Mouse (Mus musculus) heart, adult 2 months (tissue): ENCODE results near the gene Rbp4. TPM values are rescaled to one million over a fixed set of nuclear protein-coding genes. Genes with fewer than 3 reads are reported as not detected.

Experiments
- DNase-seq, 2 experiments: peaks; one replicate each; pipeline ENCODE4 v3.0.0; 2021
- H3K27ac ChIP-seq: fragments of 200-600 bp; 2 replicates; pipeline ENCODE4 v1.8.1; 2022
- H3K27me3 ChIP-seq: fragments of 200-500 bp; 2 replicates; pipeline ENCODE4 v1.6.1; 2012; ENCODE audit warnings: mild to moderate bottlenecking, low read length, inconsistent platforms, mixed read lengths; ENCODE audit not compliant: control insufficient read depth, insufficient read depth
- H3K36me3 ChIP-seq: fragments of 200-500 bp; 2 replicates; pipeline ENCODE4 v1.6.1; 2012; ENCODE audit warnings: low read length, inconsistent platforms; ENCODE audit not compliant: control insufficient read depth, insufficient read depth
- H3K4me1 ChIP-seq: fragments of 200-500 bp; 2 replicates; pipeline ENCODE4 v1.6.1; 2011; ENCODE audit warnings: low read length; ENCODE audit not compliant: control insufficient read depth, insufficient read depth
- H3K4me3 ChIP-seq: fragments of 200-600 bp; 2 replicates; pipeline ENCODE4 v1.8.1; 2022
- H3K79me2 ChIP-seq: fragments of 200-500 bp; replicated peaks from 2 replicates; pipeline ENCODE4 v1.6.1; 2012; ENCODE audit warnings: mild to moderate bottlenecking, inconsistent platforms, low read length, moderate library complexity, mixed read lengths; ENCODE audit not compliant: control insufficient read depth, insufficient read depth
- H3K9ac ChIP-seq: fragments of 200-500 bp; 2 replicates; pipeline ENCODE4 v1.6.1; 2012; ENCODE audit warnings: low read depth, mild to moderate bottlenecking, control low read depth, inconsistent platforms, low read length, mixed read lengths
- CTCF ChIP-seq: fragments of 200-600 bp; IDR thresholded peaks from 2 replicates; pipeline ENCODE4 v1.8.1; 2022; ENCODE audit warnings: antibody characterized with exemption, mild to moderate bottlenecking, moderate library complexity
- EP300 ChIP-seq: fragments of 200-500 bp; IDR thresholded peaks from 2 replicates; pipeline ENCODE4 v1.6.1; 2011; ENCODE audit warnings: low read depth, low read length, control low read depth; ENCODE audit not compliant: insufficient read depth
- POLR2A ChIP-seq: fragments of 200-500 bp; IDR thresholded peaks from 2 replicates; pipeline ENCODE4 v1.6.1; 2011; ENCODE audit warnings: mild to moderate bottlenecking, low read depth, low read length, control low read depth; ENCODE audit not compliant: insufficient read depth
- WGBS: fragments of 180-500 bp; shearing (Covaris S2); methylation state at CpG from one replicate; pipeline ENCODE4 v1.1.7; 2018; 5-methylcytosine and 5-hydroxymethylcytosine counted together
- intact Hi-C: fragments of 180-260 bp; cut with DNase I; formaldehyde crosslinking; loops from one replicate; pipeline ENCODE4 v1.15.1; 2025
- polyA plus RNA-seq: library from polyadenylated mRNA; depleted of rRNA; stranded (reverse); fragments of >200 nt; gene quantifications from 2 replicates; pipeline ENCODE4 v1.2.3, GENCODE M21; 2012; rRNA removed
- total RNA-seq, 2 experiments: library from RNA; stranded (reverse); gene quantifications; 2 replicates each; pipeline ENCODE4 v1.2.3; 2021

Rbp4 gene
- total and polyA plus RNA-seq, 3 experiments = 2.4 to 9.5 (median 2.8) TPM

DNA sequence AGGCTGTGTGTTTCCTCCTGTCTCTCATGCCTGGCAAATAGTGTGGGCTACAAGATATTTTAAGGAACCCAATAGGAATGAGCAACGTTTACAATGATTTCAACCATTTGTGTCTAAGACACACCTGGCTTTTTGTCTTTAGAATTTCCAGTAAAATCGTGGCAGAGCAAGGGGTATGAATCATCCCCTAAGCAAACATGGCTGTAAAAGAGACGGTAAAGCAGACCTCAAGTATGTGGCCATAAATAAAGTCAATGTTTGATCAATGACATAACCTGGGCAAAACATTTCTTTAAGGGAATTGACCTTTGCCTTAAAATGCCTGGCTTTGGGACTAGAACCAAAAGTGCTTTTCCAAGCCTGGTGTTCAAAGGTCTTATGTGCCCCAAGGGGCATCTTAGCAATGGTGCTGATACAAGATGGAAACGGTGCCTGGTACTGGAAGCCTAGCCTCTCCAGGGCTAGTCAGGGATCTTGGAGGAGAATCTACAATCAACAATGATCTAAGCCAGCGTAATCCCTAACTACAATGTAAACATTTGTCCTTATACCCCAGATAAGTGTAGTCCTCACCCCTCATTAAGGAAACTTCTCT, 42.1 kb downstream of the Rbp4 start:
- intact Hi-C loops = no loop called here
- Histone ChIP-seq H3K27me3 (no peaks in the 10 kb centered on the region), H3K4me1 (no peaks in the 10 kb centered on the region), H3K27ac (no peak overlapping the region), H3K4me3 (no peak overlapping the region), H3K9ac (no peak overlapping the region), H3K36me3 (no peaks in the 10 kb centered on the region), H3K79me2 (no peaks in the 10 kb centered on the region)
- 59% methylated on average over 5 of the region's 5 CpGs for whole genome bisulfite sequencing
- no peak for DNase-seq
- TF ChIP-seq EP300 (no peak), CTCF (no peak), POLR2A (no peak)

GRCm38 (mm10) chr19:38081361-38081760, 43.7 kb downstream of the Rbp4 start:
- Histone ChIP-seq H3K4me1 (peaks cover 1% of the 10 kb centered on the region; the same call in 1 of the 2 replicates), H3K4me3 (no peak overlapping the region), H3K36me3 (no peaks in the 10 kb centered on the region), H3K9ac (no peak overlapping the region), H3K27me3 (no peaks in the 10 kb centered on the region), H3K79me2 (no peaks in the 10 kb centered on the region), H3K27ac (no peak overlapping the region)
- 66% methylated on average over 3 of the region's 3 CpGs for WGBS
- no peak for TF ChIP-seq POLR2A
- no peak for TF ChIP-seq EP300
- TF ChIP-seq CTCF = no peak
- no peak for DNase-seq
- intact Hi-C loops = no loop called here

- no peaks in the 10 kb centered on the region for H3K36me3 ChIP-seq
- TF ChIP-seq EP300 = no peak
- DNase-seq = no peak
- WGBS = 47% methylated on average over 3 of the region's 3 CpGs
- H3K79me2 ChIP-seq = no peaks in the 10 kb centered on the region
- H3K27me3 ChIP-seq = no peaks in the 10 kb centered on the region
- no peak overlapping the region for H3K27ac ChIP-seq
- intact Hi-C loops = no loop called here
- H3K4me3 ChIP-seq = no peak overlapping the region
- H3K4me1 ChIP-seq = peaks cover 1% of the 10 kb centered on the region; the same call in 1 of the 2 replicates
- no peak overlapping the region for H3K9ac ChIP-seq
These were observed 47.1 kb downstream of the Rbp4 start for GRCm38 (mm10) chr19:38077851-38078540.

- intact Hi-C loops = no loop called here
- Histone ChIP-seq H3K36me3 (no peaks in the 10 kb centered on the region), H3K9ac (no peak overlapping the region), H3K27ac (no peak overlapping the region), H3K79me2 (no peaks in the 10 kb centered on the region), H3K4me1 (peaks cover 1% of the 10 kb centered on the region; the same call in 1 of the 2 replicates), H3K4me3 (no peak overlapping the region), H3K27me3 (no peaks in the 10 kb centered on the region)
- 47% methylated on average over 2 of the region's 2 CpGs for WGBS
- TF ChIP-seq POLR2A (no peak), CTCF (peak; percentile 26; the same call in 1 of the 2 replicates), EP300 (no peak)
- no peak for DNase-seq
These were observed 48.8 kb downstream of the Rbp4 start for GRCm38 (mm10) chr19:38076251-38076650.

DNA sequence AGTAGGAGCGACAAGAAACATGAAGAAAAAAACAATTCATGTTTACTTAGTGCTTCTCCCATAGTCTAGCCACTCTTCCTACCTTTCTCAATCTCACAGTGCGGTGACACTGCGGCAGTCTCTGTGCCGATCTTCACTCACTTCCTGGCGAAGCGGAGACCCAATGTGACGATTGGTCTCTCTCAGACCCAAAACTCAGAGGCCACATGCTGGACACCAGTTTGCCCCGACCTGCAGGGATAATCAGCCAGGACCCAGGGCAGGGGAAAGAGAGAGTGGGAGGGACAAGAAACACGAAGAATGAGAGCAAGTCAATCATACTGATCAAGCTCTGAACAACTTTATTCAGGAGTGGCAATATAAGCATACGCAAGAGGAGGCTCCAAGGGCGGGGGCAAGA, 50.0 kb downstream of the Rbp4 start:
- no peak overlapping the region for H3K9ac ChIP-seq
- H3K36me3 ChIP-seq = no peaks in the 10 kb centered on the region
- intact Hi-C loops = no loop called here
- no peak overlapping the region for H3K27ac ChIP-seq
- 84% methylated on average over 11 of the region's 11 CpGs for WGBS
- no peak for DNase-seq
- H3K4me1 ChIP-seq = peaks cover 1% of the 10 kb centered on the region; the same call in 1 of the 2 replicates
- H3K27me3 ChIP-seq = no peaks in the 10 kb centered on the region
- no peak overlapping the region for H3K4me3 ChIP-seq
- TF ChIP-seq EP300 (no peak), CTCF (no peak), POLR2A (no peak)
- H3K79me2 ChIP-seq = no peaks in the 10 kb centered on the region

- Histone ChIP-seq H3K36me3 (no peaks in the 10 kb centered on the region), H3K27ac (no peak overlapping the region), H3K4me3 (no peak overlapping the region), H3K27me3 (no peaks in the 10 kb centered on the region), H3K79me2 (no peaks in the 10 kb centered on the region), H3K4me1 (peaks cover 1% of the 10 kb centered on the region; the same call in 1 of the 2 replicates), H3K9ac (no peak overlapping the region)
- intact Hi-C loops = no loop called here
- no peak for TF ChIP-seq CTCF
- TF ChIP-seq EP300 = no peak
- no peak for TF ChIP-seq POLR2A
- no peak for DNase-seq
- 91% methylated on average over 5 of the region's 5 CpGs for WGBS
These were observed 51.9 kb downstream of the Rbp4 start for GRCm38 (mm10) chr19:38073226-38073625.

Other genes with a start within 250 kb of the Rbp4 start
- 1 to 10 TPM; 8.4 to 8.9 TPM for gene Myof, start 81.7 kb downstream of the Rbp4 start, total RNA-seq
- 6.2 and 6.5 TPM in 2 replicates for gene Myof, start 81.7 kb downstream of the Rbp4 start, polyA plus RNA-seq
- gene Cep55, start 70.3 kb downstream of the Rbp4 start, total RNA-seq = under 1 TPM; 0.27 to 0.44 TPM
- gene Cep55, start 70.3 kb downstream of the Rbp4 start, polyA plus RNA-seq = 0.18 and 0.20 TPM in 2 replicates
- gene Ffar4, start 28.2 kb downstream of the Rbp4 start, total RNA-seq = under 1 TPM in 1 of 2 experiments, not detected in 1; 0.20 TPM
- gene Ffar4, start 28.2 kb downstream of the Rbp4 start, polyA plus RNA-seq = 0.35 and 2.3 TPM in 2 replicates
- not detected for gene Pde6c, start 7.5 kb upstream of the Rbp4 start, total RNA-seq
- not detected in 2 replicates for gene Pde6c, start 7.5 kb upstream of the Rbp4 start, polyA plus RNA-seq
- gene Fra10ac1, start 98.9 kb upstream of the Rbp4 start, total RNA-seq = 10 to 100 TPM; 12.2 to 12.9 TPM
- gene Fra10ac1, start 98.9 kb upstream of the Rbp4 start, polyA plus RNA-seq = 4.7 and 5.6 TPM in 2 replicates
- 1 to 10 TPM; 2.2 to 4.6 TPM for gene Lgi1, start 139.3 kb upstream of the Rbp4 start, total RNA-seq
- 1.6 and 6.4 TPM in 2 replicates for gene Lgi1, start 139.3 kb upstream of the Rbp4 start, polyA plus RNA-seq